Mouse (Mus musculus) heart, adult 18-20 months (tissue): ENCODE measurements at regions not wholly inside any gene's neighbourhood (a gene's known extent, or its start where the extent isn't known, plus 50 kb on each side); places are given as distances from the start of the nearest gene placed in this dataset.
A peak's percentile ranks its signal among the peaks of the same experiment; 100 is the strongest.

Experiments
- DNase-seq, 2 experiments: peaks; one replicate each; pipeline ENCODE4 v3.0.0; 2021 to 2022; ENCODE audit warnings: mixed read lengths in 1 of 2

GRCm38 (mm10) chr4:12534151-12534550 is 362.3 kb upstream of the Fam92a start:
- DNase-seq, result no peak

- no peak for DNase-seq
Observed at GRCm38 (mm10) chr4:12532961-12533360, 361.1 kb upstream of the Fam92a start.

GRCm38 (mm10) chr4:12522358-12522757 is 350.5 kb upstream of the Fam92a start:
- no peak for DNase-seq

DNA sequence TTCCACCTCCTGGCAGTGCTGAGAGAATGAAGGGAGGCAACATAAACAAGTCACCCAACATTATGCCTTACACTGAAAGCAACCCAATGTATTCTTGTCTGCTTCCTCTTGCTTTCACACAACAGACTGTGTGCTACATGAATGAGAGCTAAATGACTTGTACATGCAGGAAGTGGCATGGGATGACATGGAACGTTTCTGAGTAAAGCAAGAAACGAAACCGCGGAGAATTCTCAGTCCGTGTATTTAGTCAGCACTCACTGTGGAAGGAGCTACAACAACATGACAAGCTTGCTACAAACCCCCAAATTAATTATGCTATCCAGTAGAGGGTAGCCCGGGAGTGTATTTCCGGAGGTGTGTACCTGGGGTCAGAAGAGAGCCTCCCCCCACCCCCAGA is 349.4 kb upstream of the Fam92a start:
- no peak for DNase-seq

DNA sequence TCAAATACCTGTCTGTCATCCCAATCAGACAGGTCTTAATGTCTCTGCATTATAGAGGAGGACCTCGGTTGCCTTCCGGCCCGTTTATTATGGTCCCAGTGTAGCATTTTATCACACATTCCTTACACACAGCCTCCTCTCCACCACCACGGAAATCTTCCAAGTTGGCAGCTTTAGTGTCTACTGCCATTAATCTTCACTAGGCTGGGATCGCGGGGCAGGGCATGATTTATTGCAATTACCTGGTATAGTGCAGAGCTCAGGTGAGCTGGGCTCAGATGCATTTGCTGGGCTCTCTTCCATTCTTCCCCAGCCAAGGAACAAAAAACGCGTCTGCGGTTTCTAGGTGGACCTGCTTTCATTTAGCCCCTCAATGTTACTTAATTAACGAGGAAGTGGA is 344.7 kb upstream of the Fam92a start:
- DNase-seq, result no peak

- peak; percentile 76 to 78 for DNase-seq
Observed at GRCm38 (mm10) chr4:12511656-12512385, 340.0 kb upstream of the Fam92a start.

- no peak for DNase-seq
Observed at GRCm38 (mm10) chr4:12506851-12507551, 335.2 kb upstream of the Fam92a start.

- DNase-seq, result no peak
Observed at GRCm38 (mm10) chr4:12501086-12501485, 329.3 kb upstream of the Fam92a start.

DNA sequence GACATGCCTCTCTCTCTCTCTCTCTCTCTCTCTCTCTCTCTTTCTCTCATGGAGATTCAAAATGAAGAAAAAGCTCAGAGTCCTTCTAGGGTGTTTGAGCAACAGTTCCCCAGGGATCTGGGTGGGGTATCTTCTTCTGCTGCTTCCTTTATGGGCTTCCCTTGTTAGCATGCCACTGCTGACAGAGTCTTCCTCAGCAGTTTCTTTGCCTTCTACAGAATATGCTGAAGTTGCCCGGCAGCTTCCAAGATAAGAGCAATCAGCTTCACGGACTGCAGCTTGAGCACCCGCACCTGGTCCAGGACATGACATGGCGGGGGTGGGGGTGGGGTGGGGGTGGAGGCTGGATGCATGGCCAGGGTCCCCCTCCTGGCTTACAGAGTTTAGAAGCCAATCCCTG is 326.6 kb upstream of the Fam92a start:
- no peak for DNase-seq

- DNase-seq, result no peak
Observed at GRCm38 (mm10) chr4:12492468-12492867, 320.7 kb upstream of the Fam92a start.

DNA sequence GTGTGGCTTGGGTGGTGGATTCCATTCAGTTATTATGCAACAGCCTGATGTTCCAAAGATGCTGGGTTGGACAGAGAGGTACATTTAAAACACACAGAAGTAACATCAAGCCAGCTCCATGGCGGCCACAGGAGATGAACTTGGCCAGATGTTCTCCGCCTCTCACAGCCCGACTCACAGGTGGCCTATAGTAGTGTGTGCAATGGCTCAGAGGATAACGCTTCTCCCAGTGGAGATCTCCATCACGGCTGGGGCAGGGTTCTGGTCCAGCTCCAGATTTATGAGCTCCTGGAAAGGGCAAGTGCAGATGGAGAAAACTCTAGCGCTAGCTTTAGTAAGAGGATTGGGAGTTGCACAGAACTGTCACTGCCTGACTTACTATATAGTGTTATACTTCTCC is 319.5 kb upstream of the Fam92a start:
- peak; percentile 47 to 63 for DNase-seq

DNA sequence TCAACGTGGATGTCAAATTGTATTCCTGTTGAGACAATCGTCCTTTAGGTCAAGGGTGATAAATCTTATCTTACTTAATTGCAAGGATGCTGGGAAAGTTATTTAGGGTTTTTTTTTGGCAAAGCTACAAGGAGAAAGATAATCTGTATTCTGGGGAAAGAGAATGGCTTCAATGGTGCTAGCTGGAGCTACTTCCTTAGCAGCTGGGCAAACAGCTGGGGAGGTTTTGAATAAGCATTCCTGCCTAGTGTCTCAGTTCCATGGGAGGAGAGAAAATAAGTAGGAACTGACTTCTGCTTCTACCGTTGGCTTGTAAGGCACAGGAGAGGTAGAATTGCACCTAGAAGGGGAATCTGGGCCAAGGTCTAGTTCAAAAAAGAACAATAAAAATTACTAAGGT is 318.3 kb upstream of the Fam92a start:
- peak; percentile 26 to 34 for DNase-seq

- peak in 1 of 2 experiments; percentile 14 for DNase-seq
Observed at GRCm38 (mm10) chr4:12489358-12489757, 317.5 kb upstream of the Fam92a start.

- DNase-seq, result no peak
Observed at GRCm38 (mm10) chr4:12481481-12481880, 309.7 kb upstream of the Fam92a start.

GRCm38 (mm10) chr4:12476717-12477116 is 304.9 kb upstream of the Fam92a start:
- no peak for DNase-seq

GRCm38 (mm10) chr4:12474981-12475568 is 303.3 kb upstream of the Fam92a start:
- DNase-seq, result no peak

DNA sequence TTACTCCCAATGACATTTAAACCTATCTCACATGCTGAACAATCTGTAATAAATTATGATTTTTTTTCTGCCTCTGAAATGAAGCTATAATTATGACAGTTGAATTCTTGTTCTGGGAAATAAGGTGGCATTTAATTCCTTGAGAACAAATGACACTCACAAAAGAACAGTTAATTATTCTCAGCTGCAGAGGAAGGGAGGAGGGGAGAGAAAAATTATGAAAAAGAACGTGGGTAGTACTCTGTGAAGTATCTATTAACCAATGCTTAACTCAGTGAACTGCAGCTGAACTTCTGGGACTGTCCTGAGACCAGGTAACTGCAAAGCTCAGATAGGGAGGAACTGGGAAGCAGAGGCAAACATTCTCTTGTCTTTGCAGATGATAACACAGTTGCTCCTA is 302.6 kb upstream of the Fam92a start:
- DNase-seq, result no peak

GRCm38 (mm10) chr4:12461701-12462100 is 289.9 kb upstream of the Fam92a start:
- DNase-seq, result no peak

DNA sequence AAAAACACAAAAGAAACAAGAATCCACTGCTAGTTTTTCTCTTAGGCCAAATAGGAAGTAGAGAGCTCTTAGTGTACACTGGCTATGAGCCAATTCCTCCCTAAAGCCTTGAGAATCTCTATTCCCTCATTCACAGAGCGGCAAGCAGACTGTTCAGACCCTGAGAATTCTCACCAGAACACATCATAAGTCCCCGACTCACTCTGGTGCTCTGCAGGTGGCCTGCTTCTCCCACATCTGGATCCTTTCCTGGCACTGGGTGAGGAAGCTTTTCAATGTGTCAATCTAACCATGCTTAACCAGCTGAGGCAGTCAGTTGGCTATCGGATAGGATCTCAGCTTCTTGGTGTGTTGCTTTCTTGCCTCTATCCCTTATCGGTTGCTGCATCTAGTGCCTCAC is 289.4 kb upstream of the Fam92a start:
- DNase-seq, result peak in 1 of 2 experiments; percentile 12

GRCm38 (mm10) chr4:12457978-12458597 is 286.3 kb upstream of the Fam92a start:
- DNase-seq, result no peak

- no peak for DNase-seq
Observed at GRCm38 (mm10) chr4:12452086-12452485, 280.3 kb upstream of the Fam92a start.

- DNase-seq, result no peak
Observed at GRCm38 (mm10) chr4:12425507-12425906, 253.7 kb upstream of the Fam92a start.
